Mouse (Mus musculus): ENCODE measurements at regions not wholly inside any gene's neighbourhood (a gene's known extent, or its start where the extent isn't known, plus 50 kb on each side); places are given as distances from the start of the nearest gene placed in this dataset.
"Not testable (repeated sequence)": the region's sequence is repeated elsewhere in the genome, so short reads cannot be mapped to it uniquely, and the experiment has no call there.

DNA sequence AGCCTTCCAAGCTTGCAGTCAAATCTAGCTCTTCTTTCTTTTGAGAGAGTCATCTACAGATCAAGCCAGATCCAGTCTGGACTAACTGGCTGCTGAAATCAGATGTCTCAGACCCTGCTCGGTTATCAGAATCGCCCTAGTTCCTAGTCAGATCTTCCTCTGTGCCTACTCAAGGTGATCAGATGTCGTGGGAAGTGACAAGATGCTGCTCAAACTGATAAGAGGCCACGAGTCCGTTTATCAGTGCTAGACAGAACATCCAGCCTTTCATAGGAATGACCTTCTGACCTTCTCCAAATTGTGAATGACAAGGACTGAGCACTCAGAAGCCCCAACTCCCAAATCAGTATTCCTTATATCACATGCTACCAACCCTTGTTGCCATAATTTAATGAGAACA lies 113.3 kb upstream of the Dlg1 start:
- H3K9me3 ChIP-seq (ENCODE audit: control insufficient read depth, low read length) = peaks cover 2% of the 10 kb centered on the region; the same call in 1 of the 2 replicates
- H3K27me3 ChIP-seq (ENCODE audit: control insufficient read depth) = peaks cover 48% of the 10 kb centered on the region
- peaks cover 50% of the 10 kb centered on the region for H3K4me1 ChIP-seq (ENCODE audit: control insufficient read depth)
- H3K4me3 ChIP-seq (replicated peaks) = no peak overlapping the region
- TF ChIP-seq GATA1 (IDR thresholded peaks at IDR 0.05; ENCODE audit: low read length) (no peak), TAL1 (IDR thresholded peaks at IDR 0.05; ENCODE audit: low read length) (no peak)
- no peaks in the 10 kb centered on the region for H3K36me3 ChIP-seq (ENCODE audit: control insufficient read depth)

DNA sequence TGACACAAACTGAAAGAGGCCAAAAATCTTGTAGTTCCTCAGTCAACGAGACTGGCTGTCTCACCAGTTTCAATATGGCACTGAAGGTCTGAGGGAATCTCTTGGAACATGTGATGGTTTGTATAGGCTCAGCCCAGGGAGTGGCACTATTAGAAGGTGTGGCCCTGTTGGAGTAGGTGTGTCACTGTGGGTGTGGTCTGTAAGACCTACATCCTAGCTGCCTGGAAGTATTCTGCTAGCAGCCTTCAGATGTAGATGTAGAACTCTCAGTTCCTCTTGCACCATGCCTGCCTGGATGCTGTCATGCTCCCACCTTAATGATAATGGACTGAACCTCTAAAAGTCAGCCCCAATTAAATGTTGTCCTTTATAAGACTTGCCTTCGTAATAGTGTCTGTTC lies 112.7 kb upstream of the Dlg1 start:
- not testable (repeated sequence) for H3K36me3 ChIP-seq (ENCODE audit: control insufficient read depth); H3K4me3 ChIP-seq (replicated peaks); H3K9me3 ChIP-seq (ENCODE audit: control insufficient read depth, low read length)
- peaks cover 50% of the 10 kb centered on the region for H3K4me1 ChIP-seq (ENCODE audit: control insufficient read depth)
- peaks cover 42% of the 10 kb centered on the region for H3K27me3 ChIP-seq (ENCODE audit: control insufficient read depth)

- H3K4me1 ChIP-seq (ENCODE audit: control insufficient read depth) = peaks cover 50% of the 10 kb centered on the region
- peaks cover 32% of the 10 kb centered on the region for H3K27me3 ChIP-seq (ENCODE audit: control insufficient read depth)
- no peak overlapping the region for H3K4me3 ChIP-seq (replicated peaks)
- no peak for TF ChIP-seq TAL1 (IDR thresholded peaks at IDR 0.05; ENCODE audit: low read length)
- no peak for TF ChIP-seq GATA1 (IDR thresholded peaks at IDR 0.05; ENCODE audit: low read length)
- no peaks in the 10 kb centered on the region for H3K36me3 ChIP-seq (ENCODE audit: control insufficient read depth)
- H3K9me3 ChIP-seq (ENCODE audit: control insufficient read depth, low read length) = no peaks in the 10 kb centered on the region
Measured at GRCm38 (mm10) chr16:31551416-31552151, 111.7 kb upstream of the Dlg1 start.

DNA sequence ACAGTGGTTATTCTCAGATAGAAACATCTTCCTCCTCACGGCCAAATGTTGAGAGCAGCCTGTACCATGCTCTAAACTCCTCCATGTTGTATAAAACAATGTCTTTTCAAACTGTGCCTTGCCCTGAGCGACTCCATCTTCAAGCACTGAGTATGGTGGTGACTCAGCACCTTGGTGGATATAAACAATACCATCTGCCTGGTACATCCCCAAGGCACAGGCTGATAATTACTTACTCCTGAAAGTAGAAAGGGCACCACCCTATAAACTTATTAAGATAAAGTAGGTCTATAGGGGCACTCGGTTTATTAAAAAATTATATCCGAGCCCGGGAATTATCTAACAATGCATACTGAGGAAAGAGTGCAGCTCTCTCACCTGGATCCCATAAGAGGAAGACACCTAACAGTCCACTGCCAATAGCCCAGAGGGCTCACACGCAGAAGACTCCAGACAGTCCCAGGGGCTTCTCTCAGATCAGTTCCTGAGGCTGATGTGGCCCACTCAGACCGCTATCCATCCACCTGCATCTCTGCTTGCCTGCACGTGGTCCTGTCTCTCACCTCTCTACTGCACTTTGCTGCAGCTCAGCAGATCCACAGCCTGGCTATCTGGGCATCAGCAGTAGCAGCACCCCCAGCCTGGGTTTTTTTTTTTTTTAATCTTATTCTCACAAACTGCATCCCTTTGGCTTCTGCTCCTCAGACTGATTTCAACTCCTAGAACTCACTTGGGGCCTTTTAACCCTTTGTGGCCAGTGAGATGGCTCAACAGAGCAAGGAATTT lies 109.7 kb upstream of the Dlg1 start:
- H3K4me3 ChIP-seq (replicated peaks) = no peak overlapping the region

DNA sequence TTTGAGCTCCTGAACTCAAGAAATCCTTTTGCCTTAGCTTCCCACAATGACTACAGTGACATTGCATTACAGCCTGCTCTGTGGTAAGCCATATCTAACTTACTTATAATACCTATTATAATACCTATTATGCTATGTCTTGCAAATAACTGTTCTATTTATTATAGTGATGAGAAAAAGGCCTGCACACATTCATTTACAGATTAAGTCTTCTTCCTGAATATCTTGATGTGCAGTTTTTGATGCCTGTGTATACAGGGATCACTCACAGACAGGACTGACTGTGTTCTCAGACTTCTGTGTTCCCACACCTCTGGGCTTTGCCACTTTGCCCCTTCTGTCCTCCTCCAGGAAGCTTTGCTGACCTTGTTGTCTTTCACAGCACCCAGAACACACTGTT lies 102.8 kb upstream of the Dlg1 start:
- no peaks in the 10 kb centered on the region for H3K36me3 ChIP-seq (ENCODE audit: control insufficient read depth)
- no peaks in the 10 kb centered on the region for H3K4me1 ChIP-seq (ENCODE audit: control insufficient read depth)
- no peak for TF ChIP-seq GATA1 (IDR thresholded peaks at IDR 0.05; ENCODE audit: low read length)
- TF ChIP-seq TAL1 (IDR thresholded peaks at IDR 0.05; ENCODE audit: low read length) = no peak
- no peaks in the 10 kb centered on the region for H3K9me3 ChIP-seq (ENCODE audit: control insufficient read depth, low read length)
- H3K4me3 ChIP-seq (replicated peaks) = no peak overlapping the region
- peaks cover 20% of the 10 kb centered on the region for H3K27me3 ChIP-seq (ENCODE audit: control insufficient read depth)

More for the DNA sequence above, 109.7 kb upstream of the Dlg1 start:
- no peak for TF ChIP-seq GATA1 (IDR thresholded peaks at IDR 0.05; ENCODE audit: low read length)
- TF ChIP-seq TAL1 (IDR thresholded peaks at IDR 0.05; ENCODE audit: low read length) = no peak
- peaks cover 50% of the 10 kb centered on the region for H3K4me1 ChIP-seq (ENCODE audit: control insufficient read depth)
- peaks cover 15% of the 10 kb centered on the region for H3K27me3 ChIP-seq (ENCODE audit: control insufficient read depth)
- no peaks in the 10 kb centered on the region for H3K9me3 ChIP-seq (ENCODE audit: control insufficient read depth, low read length)
- H3K36me3 ChIP-seq (ENCODE audit: control insufficient read depth) = no peaks in the 10 kb centered on the region

GRCm38 (mm10) chr16:31564926-31565325 lies 98.3 kb upstream of the Dlg1 start:
- Histone ChIP-seq H3K36me3 (ENCODE audit: control insufficient read depth) (no peaks in the 10 kb centered on the region), H3K4me1 (ENCODE audit: control insufficient read depth) (no peaks in the 10 kb centered on the region), H3K27me3 (ENCODE audit: control insufficient read depth) (peaks cover 29% of the 10 kb centered on the region), H3K9me3 (ENCODE audit: control insufficient read depth, low read length) (no peaks in the 10 kb centered on the region), H3K4me3 (replicated peaks) (no peak overlapping the region)
- no peak for TF ChIP-seq GATA1 (IDR thresholded peaks at IDR 0.05; ENCODE audit: low read length)
- TF ChIP-seq TAL1 (IDR thresholded peaks at IDR 0.05; ENCODE audit: low read length) = no peak

GRCm38 (mm10) chr16:31568316-31568715 lies 94.9 kb upstream of the Dlg1 start:
- Histone ChIP-seq H3K9me3 (ENCODE audit: control insufficient read depth, low read length) (peaks cover 2% of the 10 kb centered on the region; the same call in 1 of the 2 replicates), H3K36me3 (ENCODE audit: control insufficient read depth) (no peaks in the 10 kb centered on the region)

GRCm38 (mm10) chr16:31569871-31570270 lies 93.4 kb upstream of the Dlg1 start:
- H3K4me3 ChIP-seq (replicated peaks) = no peak overlapping the region
- no peaks in the 10 kb centered on the region for H3K36me3 ChIP-seq (ENCODE audit: control insufficient read depth)
- peaks cover 39% of the 10 kb centered on the region for H3K27me3 ChIP-seq (ENCODE audit: control insufficient read depth)
- peaks cover 1% of the 10 kb centered on the region; the same call in 1 of the 2 replicates for H3K4me1 ChIP-seq (ENCODE audit: control insufficient read depth)
- TF ChIP-seq TAL1 (IDR thresholded peaks at IDR 0.05; ENCODE audit: low read length) (no peak), GATA1 (IDR thresholded peaks at IDR 0.05; ENCODE audit: low read length) (no peak)
- H3K9me3 ChIP-seq (ENCODE audit: control insufficient read depth, low read length) = peaks cover 2% of the 10 kb centered on the region; the same call in 1 of the 2 replicates

More at GRCm38 (mm10) chr16:31568316-31568715, 94.9 kb upstream of the Dlg1 start:
- no peak overlapping the region for H3K4me3 ChIP-seq (replicated peaks)
- H3K4me1 ChIP-seq (ENCODE audit: control insufficient read depth) = no peaks in the 10 kb centered on the region
- H3K27me3 ChIP-seq (ENCODE audit: control insufficient read depth) = peaks cover 39% of the 10 kb centered on the region
- no peak for TF ChIP-seq GATA1 (IDR thresholded peaks at IDR 0.05; ENCODE audit: low read length)
- TF ChIP-seq TAL1 (IDR thresholded peaks at IDR 0.05; ENCODE audit: low read length) = no peak

Measured in erythroblast, embryonic 14.5 days (primary cell).